Mouse (Mus musculus): Measurements from ENCODE around the gene Dgki.

GRCm38 (mm10) chr6:37322088-37322487, 22.1 kb upstream of the Dgki start:
- no peak for TF ChIP-seq ZNF384 (IDR thresholded peaks at IDR 0.05; ENCODE audit: low read depth, low read length)
- TF ChIP-seq MAFK (IDR thresholded peaks at IDR 0.05; ENCODE audit: insufficient read depth, low read depth, low read length) = no peak
- TF ChIP-seq CHD2 (IDR thresholded peaks at IDR 0.05; ENCODE audit: low read depth, low read length) = no peak

Measured in ES-E14 (cell line).